In genomic region chr17:35235614-35236389, GRCm38 (mm10) we compare ENCODE assay signal across 8 mouse cellular contexts. TPM values are rescaled to one million over a fixed set of nuclear protein-coding genes. Genes with fewer than 3 reads are reported as not detected.
A peak's percentile ranks its signal among the peaks of the same experiment; 100 is the strongest.
DNase-seq lines count a peak whose midpoint lies in the region; ATAC-seq and TF ChIP-seq lines count a peak whose summit lies in the region.

Nfkbil1 (minus strand) TSS chr17:35235792.

- H3K4me3 ChIP-seq in C2C12 (ENCODE audit: insufficient read depth, poor library complexity, severe bottlenecking) (peak within 1 kb of the TSS; percentile 51), myocyte (peak within 1 kb of the TSS; percentile 94)
- peak within 1 kb of the TSS; percentile 79 for H3K4me3 ChIP-seq in erythroblast, embryonic 14.5 days (replicated peaks)
- peak within 1 kb of the TSS; percentile 67 for H3K4me3 ChIP-seq in heart, embryonic 11.5 days (ENCODE audit: low read depth, low read length)
- H3K4me3 ChIP-seq in kidney, embryonic 16.5 days (ENCODE audit: low read length), result peak within 1 kb of the TSS; percentile 60
- H3K4me3 ChIP-seq in liver, adult 2 months (ENCODE audit: insufficient read depth, low read depth, low read length), result peak within 1 kb of the TSS; percentile 60

- H3K9ac ChIP-seq in heart, embryonic 11.5 days (ENCODE audit: low read depth, low read length), result peak within 1 kb of the TSS; percentile 93
- H3K9ac ChIP-seq in kidney, embryonic 16.5 days (replicated peaks; ENCODE audit: low read length), result peak within 1 kb of the TSS; percentile 84
- peak within 1 kb of the TSS; percentile 98 for H3K9ac ChIP-seq in liver, adult 2 months (ENCODE audit: low read depth, low read length)

- H3K79me3 ChIP-seq in C2C12 (ENCODE audit: low read depth), result peaks cover 19% of the 10 kb centered on the region

- no peaks in the 10 kb centered on the region for H3K9me3 ChIP-seq in erythroblast, embryonic 14.5 days (ENCODE audit: control insufficient read depth, low read length)
- no peaks in the 10 kb centered on the region for H3K9me3 ChIP-seq in heart, embryonic 11.5 days (replicated peaks; ENCODE audit: control insufficient read depth, low read length)
- no peaks in the 10 kb centered on the region for H3K9me3 ChIP-seq in kidney, embryonic 16.5 days (ENCODE audit: low read length)

- no peak for TF ChIP-seq POLR2A in brain, embryonic 14.5 days (IDR thresholded peaks at IDR 0.05; ENCODE audit: borderline replicate concordance, extremely low read depth, insufficient read depth, insufficient read length, poor library complexity, severe bottlenecking)
- TF ChIP-seq POLR2A in liver, adult 2 months (IDR thresholded peaks at IDR 0.05; ENCODE audit: extremely low read depth, insufficient read depth, low read length), result peak; percentile 60; the same call in 1 of the 2 replicates
- peak; percentile 72 for TF ChIP-seq POLR2A in myocyte (IDR thresholded peaks at IDR 0.05; ENCODE audit: insufficient read length, low read depth)

- peaks cover 61% of the 10 kb centered on the region for H3K4me1 ChIP-seq in erythroblast, embryonic 14.5 days (ENCODE audit: control insufficient read depth)
- H3K4me1 ChIP-seq in heart, embryonic 11.5 days (ENCODE audit: control insufficient read depth, insufficient read depth, low read length), result peaks cover 21% of the 10 kb centered on the region
- peaks cover 41% of the 10 kb centered on the region for H3K4me1 ChIP-seq in kidney, embryonic 16.5 days (ENCODE audit: insufficient read depth, low read length)
- peaks cover 9% of the 10 kb centered on the region for H3K4me1 ChIP-seq in liver, adult 2 months (ENCODE audit: control insufficient read depth, insufficient read depth, low read length)

- DNase-seq in brain, embryonic 14.5 days (ENCODE audit: low read depth), result peak; percentile 98
- peak; percentile 91 for DNase-seq in liver, adult 2 months (ENCODE audit: extremely low read depth, low read depth, low spot score)
- peak; percentile 95 for DNase-seq in splenic B cell, adult 2 months (ENCODE audit: low read depth, low spot score)

- no peak for TF ChIP-seq CTCF in C2C12 (IDR thresholded peaks at IDR 0.05; ENCODE audit: control insufficient read depth, insufficient read depth, insufficient read length)
- TF ChIP-seq CTCF in brain, embryonic 14.5 days (IDR thresholded peaks at IDR 0.05; ENCODE audit: borderline replicate concordance, extremely low read depth, insufficient read depth, insufficient read length), result no peak
- TF ChIP-seq CTCF in liver, adult 2 months (IDR thresholded peaks at IDR 0.05; ENCODE audit: low read depth, low read length), result no peak

- H3K79me2 ChIP-seq in C2C12 (ENCODE audit: control insufficient read depth, insufficient read depth) (peaks cover 46% of the 10 kb centered on the region), myocyte (ENCODE audit: control insufficient read depth, insufficient read depth) (peaks cover 21% of the 10 kb centered on the region)
- peaks cover 13% of the 10 kb centered on the region; the same call in 1 of the 2 replicates for H3K79me2 ChIP-seq in liver, adult 2 months (ENCODE audit: control insufficient read depth, insufficient read depth, low read length)

- H3K36me3 ChIP-seq in C2C12 (ENCODE audit: control insufficient read depth, insufficient read depth) (peaks cover 25% of the 10 kb centered on the region), myocyte (ENCODE audit: control insufficient read depth, insufficient read depth) (peaks cover 3% of the 10 kb centered on the region)
- peaks cover 26% of the 10 kb centered on the region for H3K36me3 ChIP-seq in erythroblast, embryonic 14.5 days (ENCODE audit: control insufficient read depth)
- H3K36me3 ChIP-seq in heart, embryonic 11.5 days (ENCODE audit: control insufficient read depth, insufficient read depth, low read length), result 0 out of 2 replicates have a peak, but pooled peaks cover 1% of the 10 kb centered on the region
- peaks cover 4% of the 10 kb centered on the region; the same call in 1 of the 2 replicates for H3K36me3 ChIP-seq in kidney, embryonic 16.5 days (ENCODE audit: insufficient read depth, low read length)
- no peaks in the 10 kb centered on the region for H3K36me3 ChIP-seq in liver, adult 2 months (ENCODE audit: control insufficient read depth, insufficient read depth, low read length)
- peaks cover 2% of the 10 kb centered on the region for H3K36me3 ChIP-seq in splenic B cell, adult 2 months (ENCODE audit: control insufficient read depth, insufficient read depth, low read length, poor library complexity, severe bottlenecking)

- H3K4me2 ChIP-seq in heart, embryonic 11.5 days, result peak within 1 kb of the TSS; percentile 90
- peak within 1 kb of the TSS; percentile 84 for H3K4me2 ChIP-seq in kidney, embryonic 16.5 days (replicated peaks; ENCODE audit: low read depth, low read length)
- H3K4me2 ChIP-seq in myocyte (ENCODE audit: low read depth), result peak within 1 kb of the TSS; percentile 92

- H3K27me3 ChIP-seq in C2C12 (ENCODE audit: control insufficient read depth, insufficient read depth, insufficient read length), result no peaks in the 10 kb centered on the region
- H3K27me3 ChIP-seq in erythroblast, embryonic 14.5 days (ENCODE audit: control insufficient read depth), result no peaks in the 10 kb centered on the region
- no peaks in the 10 kb centered on the region for H3K27me3 ChIP-seq in heart, embryonic 11.5 days (ENCODE audit: control insufficient read depth, insufficient read depth, low read length)
- H3K27me3 ChIP-seq in kidney, embryonic 16.5 days (ENCODE audit: insufficient read depth, low read length), result no peaks in the 10 kb centered on the region
- no peaks in the 10 kb centered on the region for H3K27me3 ChIP-seq in liver, adult 2 months (ENCODE audit: control insufficient read depth, insufficient read depth, low read length)
- no peaks in the 10 kb centered on the region for H3K27me3 ChIP-seq in myocyte (ENCODE audit: control insufficient read depth, insufficient read depth, insufficient read length)
- no peaks in the 10 kb centered on the region for H3K27me3 ChIP-seq in splenic B cell, adult 2 months (ENCODE audit: control insufficient read depth, insufficient read depth, low read length, poor library complexity, severe bottlenecking)

- H3ac ChIP-seq in C2C12 (ENCODE audit: control insufficient read depth, insufficient read length, low read depth) (peak within 1 kb of the TSS; percentile 90), myocyte (ENCODE audit: control insufficient read depth, insufficient read length) (peak within 1 kb of the TSS; percentile 80)

- peak within 1 kb of the TSS; percentile 96 for H3K27ac ChIP-seq in heart, embryonic 11.5 days (ENCODE audit: low read depth, low read length)
- peak within 1 kb of the TSS; percentile 96 for H3K27ac ChIP-seq in kidney, embryonic 16.5 days (ENCODE audit: low read length)
- H3K27ac ChIP-seq in liver, adult 2 months (replicated peaks; ENCODE audit: insufficient read depth, low read depth, low read length), result peak within 1 kb of the TSS; percentile 90

- WGBS in heart, embryonic 11.5 days (ENCODE audit: insufficient replicate concordance), result 0% methylated on average over 35 of the region's 35 CpGs
- under 1% methylated on average over 34 of the region's 35 CpGs for WGBS in kidney, embryonic 16.5 days
- under 1% methylated on average over 35 of the region's 35 CpGs for WGBS in liver, adult 2 months

- ATAC-seq in heart, embryonic 11.5 days (replicated peaks; ENCODE audit: insufficient number of reproducible peaks, low FRiP score, low TSS enrichment), result peak; percentile 76
- ATAC-seq in kidney, embryonic 16.5 days (ENCODE audit: low FRiP score, low TSS enrichment), result peak; percentile 92

TF ChIP-seq in C2C12, 6 proteins besides CTCF, POLR2A, EP300 and RAD21:
- TF ChIP-seq MYOG (IDR thresholded peaks at IDR 0.05; ENCODE audit: control insufficient read depth, extremely low read depth, insufficient read length), result no peak
- no peak for TF ChIP-seq MYOD1 (IDR thresholded peaks at IDR 0.05; ENCODE audit: control insufficient read depth, insufficient read length, low read depth)
- TF ChIP-seq MAX (IDR thresholded peaks at IDR 0.05), result peak; percentile 56
- TF ChIP-seq FOSL1 (IDR thresholded peaks at IDR 0.05; ENCODE audit: insufficient read depth, low read length, poor library complexity, severe bottlenecking), result no peak
- TF ChIP-seq CEBPB (IDR thresholded peaks at IDR 0.05; ENCODE audit: low read depth), result peak; percentile 65

TF ChIP-seq in myocyte, 11 proteins besides CTCF, POLR2A, EP300 and RAD21:
- TF ChIP-seq CEBPB (IDR thresholded peaks at IDR 0.05; ENCODE audit: insufficient read depth, poor library complexity, severe bottlenecking) (0 out of 2 replicates have a peak, but pooled peaks have one; percentile 29), REST (IDR thresholded peaks at IDR 0.05; ENCODE audit: insufficient read depth, insufficient read length) (no peak), USF1 (IDR thresholded peaks at IDR 0.05; ENCODE audit: low read depth) (no peak), E2F4 (IDR thresholded peaks at IDR 0.05; ENCODE audit: insufficient read depth) (no peak), MYOD1 (IDR thresholded peaks at IDR 0.05; ENCODE audit: control insufficient read depth in 1 of 3, insufficient read length in 2 of 3, low read depth in 2 of 3) (peak in 1 of 3 experiments; percentile 12), POLR2AphosphoS2 (IDR thresholded peaks at IDR 0.05; ENCODE audit: insufficient read length, low read depth) (peak; percentile 82), SRF (IDR thresholded peaks at IDR 0.05; ENCODE audit: control insufficient read depth, insufficient read length, low read depth) (no peak), TCF3 (IDR thresholded peaks at IDR 0.05; ENCODE audit: insufficient read length, low read depth) (no peak)

RNA-seq across cellular contexts. Expression of gene Nfkbil1, which starts in this region (rescaled TPM):
- polyA plus RNA-seq in C2C12 (2012; fragmentation: generic; extraction: Trizol) (20.1 TPM), myocyte (2012; fragmentation: generic; extraction: Trizol) (27.1 TPM)
- polyA plus RNA-seq in brain, embryonic 14.5 days (2012; rRNA removed), result 13.4 and 17.3 TPM in 2 replicates
- polyA plus RNA-seq in erythroblast, embryonic 14.5 days (2012), result 1.6 TPM in 2 replicates
- 2.3 and 4.9 TPM in 2 replicates for polyA plus RNA-seq in heart, embryonic 11.5 days (2014; fragmentation: Nextera tagmentation; extraction: Ambion mirVana)
- polyA plus RNA-seq in kidney, embryonic 16.5 days (2015; fragmentation: Nextera tagmentation; extraction: Ambion mirVana), result 11.6 TPM in 2 replicates
- 7.5 and 7.6 TPM in 2 replicates for total RNA-seq in liver, adult 2 months (2014; rRNA removed)
- 7.5 and 8.6 TPM in 2 replicates for polyA plus RNA-seq in liver, adult 2 months (2012; rRNA removed)

Comparison
In these comparisons a context has a peak if more than half of its experiments do, and no peak if none do; other contexts are left out.
1. Peak in every context shown above with its lines: DNase-seq, ATAC-seq, H3K4me3 ChIP-seq and H3K27ac ChIP-seq.